Comparison of ENCODE assay signal across 11 mouse cellular contexts in genomic region chr5:72904903-72905790, GRCm38 (mm10). TPM values are rescaled to one million over a fixed set of nuclear protein-coding genes. Genes with fewer than 3 reads are reported as not detected.
DNase-seq lines count a peak whose midpoint lies in the region; ATAC-seq and TF ChIP-seq lines count a peak whose summit lies in the region.
"Had no signal": no experiment of that assay in that cellular context is flagged by ENCODE, and none has a peak within 500 bp of the region (broad histone marks: within the 10 kb centered on the region; RNA-seq: fewer than 3 reads in every experiment).

No protein-coding gene starts in this region.

- H3K9me3 ChIP-seq in midbrain, embryonic 14.5 days (ENCODE audit: control insufficient read depth, low read length) = no peaks in the 10 kb centered on the region
- H3K9me3 ChIP-seq in midbrain, postnatal 0 days (ENCODE audit: low read length) = no peaks in the 10 kb centered on the region
- H3K9me3 ChIP-seq in intestine, embryonic 15.5 days = no peaks in the 10 kb centered on the region
- H3K9me3 ChIP-seq in stomach, postnatal 0 days (ENCODE audit: control insufficient read depth, low read length) = no peaks in the 10 kb centered on the region
- H3K9me3 ChIP-seq in forebrain, embryonic 14.5 days (replicated peaks; ENCODE audit: control insufficient read depth, low read length) = no peaks in the 10 kb centered on the region
- H3K9me3 ChIP-seq: midbrain, embryonic 13.5 days had no signal

- no peak overlapping the region for H3K9ac ChIP-seq in midbrain, embryonic 14.5 days (replicated peaks; ENCODE audit: low read length)
- no peak overlapping the region for H3K9ac ChIP-seq in midbrain, postnatal 0 days (replicated peaks; ENCODE audit: low read length, poor library complexity, severe bottlenecking)
- no peak overlapping the region for H3K9ac ChIP-seq in intestine, embryonic 15.5 days
- no peak overlapping the region for H3K9ac ChIP-seq in stomach, postnatal 0 days (ENCODE audit: low read length)
- H3K9ac ChIP-seq in forebrain, embryonic 14.5 days (ENCODE audit: low read length) = no peak overlapping the region
- H3K9ac ChIP-seq: midbrain, embryonic 13.5 days had no signal

- H3K4me2 ChIP-seq in midbrain, embryonic 14.5 days (ENCODE audit: low read length) = no peak overlapping the region
- H3K4me2 ChIP-seq in midbrain, postnatal 0 days (ENCODE audit: low read depth, low read length, poor library complexity, severe bottlenecking) = no peak overlapping the region
- H3K4me2 ChIP-seq in intestine, embryonic 15.5 days (replicated peaks) = no peak overlapping the region
- H3K4me2 ChIP-seq in stomach, postnatal 0 days (replicated peaks; ENCODE audit: low read depth) = no peak overlapping the region
- H3K4me2 ChIP-seq in forebrain, embryonic 14.5 days (ENCODE audit: low read length) = no peak overlapping the region
- H3K4me2 ChIP-seq: midbrain, embryonic 13.5 days had no signal

- no peak for TF ChIP-seq CTCF in midbrain, postnatal 0 days (IDR thresholded peaks at IDR 0.05)
- TF ChIP-seq CTCF in stomach, postnatal 0 days (IDR thresholded peaks at IDR 0.05; ENCODE audit: low read depth) = no peak

- H3K4me1 ChIP-seq in midbrain, embryonic 14.5 days (ENCODE audit: control insufficient read depth, insufficient read depth, low read length) = no peaks in the 10 kb centered on the region
- no peaks in the 10 kb centered on the region for H3K4me1 ChIP-seq in midbrain, postnatal 0 days (ENCODE audit: insufficient read depth, low read length)
- H3K4me1 ChIP-seq in intestine, embryonic 15.5 days (replicated peaks) = no peaks in the 10 kb centered on the region
- H3K4me1 ChIP-seq in stomach, postnatal 0 days (replicated peaks; ENCODE audit: control insufficient read depth, insufficient read depth) = no peaks in the 10 kb centered on the region
- H3K4me1 ChIP-seq in forebrain, embryonic 14.5 days (ENCODE audit: control insufficient read depth, insufficient read depth, low read length) = no peaks in the 10 kb centered on the region
- H3K4me1 ChIP-seq: midbrain, embryonic 13.5 days had no signal

- H3K36me3 ChIP-seq in midbrain, embryonic 14.5 days (ENCODE audit: control insufficient read depth, insufficient read depth, low read length) = no peaks in the 10 kb centered on the region
- H3K36me3 ChIP-seq in midbrain, postnatal 0 days (ENCODE audit: insufficient read depth, low read length) = no peaks in the 10 kb centered on the region
- no peaks in the 10 kb centered on the region for H3K36me3 ChIP-seq in intestine, embryonic 15.5 days
- H3K36me3 ChIP-seq in stomach, postnatal 0 days (ENCODE audit: control insufficient read depth, insufficient read depth, low read length) = no peaks in the 10 kb centered on the region
- H3K36me3 ChIP-seq in forebrain, embryonic 14.5 days (ENCODE audit: control insufficient read depth, insufficient read depth, low read length) = no peaks in the 10 kb centered on the region
- H3K36me3 ChIP-seq: midbrain, embryonic 13.5 days had no signal

- ATAC-seq in midbrain, embryonic 14.5 days (ENCODE audit: low FRiP score, low TSS enrichment) = no peak
- no peak for ATAC-seq in midbrain, postnatal 0 days (ENCODE audit: low FRiP score)
- ATAC-seq in granulocyte monocyte progenitor cell, adult 5-6 weeks (replicated peaks; ENCODE audit: poor library complexity, severe bottlenecking) = peak; percentile 73
- ATAC-seq in intestine, embryonic 15.5 days = peak; percentile 23; the same call in 1 of the 2 replicates
- peak; percentile 85 for ATAC-seq in stomach, postnatal 0 days (ENCODE audit: low FRiP score, low TSS enrichment)
- no peak for ATAC-seq in forebrain, embryonic 14.5 days
- ATAC-seq: midbrain, embryonic 13.5 days had no signal

- 83% methylated on average over 18 of the region's 18 CpGs for WGBS in midbrain, embryonic 14.5 days
- 83% methylated on average over 18 of the region's 18 CpGs for WGBS in midbrain, postnatal 0 days
- 67% methylated on average over 18 of the region's 18 CpGs for WGBS in intestine, embryonic 15.5 days
- WGBS in stomach, postnatal 0 days = 64% methylated on average over 18 of the region's 18 CpGs
- 89% methylated on average over 18 of the region's 18 CpGs for WGBS in forebrain, embryonic 14.5 days

- DNase-seq in midbrain, embryonic 14.5 days = peak; percentile 4
- no peak for DNase-seq in midbrain, postnatal 0 days (ENCODE audit: low spot score)
- no peak for DNase-seq in stomach, postnatal 0 days (ENCODE audit: low spot score)
- DNase-seq in retina, embryonic 14.5 days (ENCODE audit: low spot score) = no peak
- no peak for DNase-seq in kidney, postnatal 14 days
- DNase-seq in forebrain, embryonic 14.5 days (ENCODE audit: low spot score) = no peak
- DNase-seq: adrenal gland, postnatal 14 days; right cerebral cortex, postnatal 4 days had no signal

- H3K4me3 ChIP-seq in midbrain, embryonic 14.5 days (replicated peaks; ENCODE audit: low read depth, low read length) = no peak overlapping the region
- H3K4me3 ChIP-seq in midbrain, postnatal 0 days (ENCODE audit: low read depth, low read length) = no peak overlapping the region
- H3K4me3 ChIP-seq in intestine, embryonic 15.5 days (replicated peaks) = no peak overlapping the region
- no peak overlapping the region for H3K4me3 ChIP-seq in stomach, postnatal 0 days (ENCODE audit: low read depth, low read length)
- H3K4me3 ChIP-seq in forebrain, embryonic 14.5 days (ENCODE audit: low read depth, low read length) = no peak overlapping the region
- H3K4me3 ChIP-seq: midbrain, embryonic 13.5 days had no signal

- no peaks in the 10 kb centered on the region for H3K27me3 ChIP-seq in midbrain, embryonic 14.5 days (ENCODE audit: control insufficient read depth, insufficient read depth, low read length)
- H3K27me3 ChIP-seq in midbrain, postnatal 0 days (ENCODE audit: insufficient read depth, low read length) = no peaks in the 10 kb centered on the region
- no peaks in the 10 kb centered on the region for H3K27me3 ChIP-seq in intestine, embryonic 15.5 days (replicated peaks)
- H3K27me3 ChIP-seq in stomach, postnatal 0 days (ENCODE audit: control insufficient read depth, insufficient read depth, low read length) = no peaks in the 10 kb centered on the region
- no peaks in the 10 kb centered on the region for H3K27me3 ChIP-seq in forebrain, embryonic 14.5 days (replicated peaks; ENCODE audit: control insufficient read depth, insufficient read depth, low read length)
- H3K27me3 ChIP-seq: midbrain, embryonic 13.5 days had no signal

- H3K27ac ChIP-seq in midbrain, embryonic 14.5 days (replicated peaks; ENCODE audit: low read depth, low read length) = no peak overlapping the region
- H3K27ac ChIP-seq in midbrain, postnatal 0 days (ENCODE audit: low read depth, low read length) = no peak overlapping the region
- H3K27ac ChIP-seq in intestine, embryonic 15.5 days = no peak overlapping the region
- no peak overlapping the region; the same call in 1 of the 2 replicates for H3K27ac ChIP-seq in stomach, postnatal 0 days (replicated peaks)
- H3K27ac ChIP-seq in forebrain, embryonic 14.5 days (ENCODE audit: low read depth, low read length) = no peak overlapping the region
- H3K27ac ChIP-seq: midbrain, embryonic 13.5 days had no signal

- TF ChIP-seq EP300 in stomach, postnatal 0 days (optimal IDR thresholded peaks at IDR 0.05) = no peak

RNA-seq across cellular contexts. Expression of gene Slain2, which starts 9.0 kb away (rescaled TPM):
- 20.2 and 25.9 TPM in 2 replicates for polyA plus RNA-seq in midbrain, embryonic 14.5 days (2014; fragmentation: Nextera tagmentation; extraction: Ambion mirVana)
- total RNA-seq in midbrain, postnatal 0 days (2014; rRNA removed) = 42.2 and 46.2 TPM in 2 replicates
- polyA plus RNA-seq in midbrain, postnatal 0 days (2015; fragmentation: Nextera tagmentation; extraction: Ambion mirVana) = 9.9 and 10.8 TPM in 2 replicates
- 44.5 and 60.4 TPM in 2 replicates for total RNA-seq in granulocyte monocyte progenitor cell, adult 5-6 weeks (2014; fragmentation: Nextera tagmentation)
- total RNA-seq in granulocyte monocyte progenitor cell, adult 5-6 weeks (2017) = 58.3 and 70.7 TPM in 2 replicates
- polyA plus RNA-seq in intestine, embryonic 15.5 days (2015; fragmentation: Nextera tagmentation; extraction: Ambion mirVana) = 11.9 and 12.9 TPM in 2 replicates
- 10.0 and 11.5 TPM in 2 replicates for polyA plus RNA-seq in stomach, postnatal 0 days (2015; fragmentation: Nextera tagmentation; extraction: Ambion mirVana)
- 18.9 and 20.5 TPM in 2 replicates for polyA plus RNA-seq in forebrain, embryonic 14.5 days (2014; fragmentation: Nextera tagmentation; extraction: Ambion mirVana)

RNA-seq across cellular contexts. Expression of gene Tec, which starts 36.9 kb away (rescaled TPM):
- 1.6 and 5.3 TPM in 2 replicates for polyA plus RNA-seq in midbrain, embryonic 14.5 days (2014; fragmentation: Nextera tagmentation; extraction: Ambion mirVana)
- total RNA-seq in midbrain, postnatal 0 days (2014; rRNA removed) = 3.9 and 5.4 TPM in 2 replicates
- polyA plus RNA-seq in midbrain, postnatal 0 days (2015; fragmentation: Nextera tagmentation; extraction: Ambion mirVana) = 2.3 TPM in 2 replicates
- 36.0 and 42.9 TPM in 2 replicates for total RNA-seq in granulocyte monocyte progenitor cell, adult 5-6 weeks (2014; fragmentation: Nextera tagmentation)
- total RNA-seq in granulocyte monocyte progenitor cell, adult 5-6 weeks (2017) = 33.9 and 39.8 TPM in 2 replicates
- 12.8 and 13.0 TPM in 2 replicates for polyA plus RNA-seq in intestine, embryonic 15.5 days (2015; fragmentation: Nextera tagmentation; extraction: Ambion mirVana)
- polyA plus RNA-seq in stomach, postnatal 0 days (2015; fragmentation: Nextera tagmentation; extraction: Ambion mirVana) = 9.5 and 9.6 TPM in 2 replicates
- polyA plus RNA-seq in forebrain, embryonic 14.5 days (2014; fragmentation: Nextera tagmentation; extraction: Ambion mirVana) = 4.3 and 5.1 TPM in 2 replicates

Comparison
In these comparisons a context has a peak if more than half of its experiments do, and no peak if none do; other contexts are left out.
1. ATAC-seq: peak in granulocyte monocyte progenitor cell, adult 5-6 weeks (single experiment), intestine, embryonic 15.5 days (single experiment) and stomach, postnatal 0 days (single experiment); none in midbrain, embryonic 14.5 days (single experiment), midbrain, postnatal 0 days (single experiment) and forebrain, embryonic 14.5 days (single experiment).